Mouse (Mus musculus): Measurements from ENCODE around the gene Aprt.
"Not testable (repeated sequence)": the region's sequence is repeated elsewhere in the genome, so short reads cannot be mapped to it uniquely, and the experiment has no call there.

Gene Aprt

DNA sequence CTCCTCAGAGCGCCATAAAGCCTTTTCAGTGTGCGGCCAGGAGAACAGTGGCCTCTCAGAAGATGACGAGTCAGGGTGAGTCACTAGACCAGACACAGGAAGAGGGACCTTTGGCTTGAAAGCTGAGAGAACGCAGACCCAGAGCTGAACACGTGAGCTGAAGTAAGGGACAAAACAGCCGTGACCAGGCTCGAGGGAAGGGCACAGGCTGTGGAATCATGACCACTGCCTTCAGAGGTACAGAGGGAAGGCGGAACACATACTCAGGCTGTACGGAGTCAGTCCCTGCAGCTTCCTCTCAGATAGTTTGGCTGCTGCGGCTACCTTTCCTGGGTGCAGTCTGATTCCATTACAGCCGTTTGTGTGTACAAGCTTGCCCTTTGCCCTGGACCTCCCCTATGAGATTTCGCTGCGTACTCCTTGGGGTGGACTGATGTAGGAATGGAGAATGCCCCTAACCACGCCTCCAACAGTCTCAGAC lies 8.7 kb upstream of the Aprt start:
- no peak for DNase-seq

DNA sequence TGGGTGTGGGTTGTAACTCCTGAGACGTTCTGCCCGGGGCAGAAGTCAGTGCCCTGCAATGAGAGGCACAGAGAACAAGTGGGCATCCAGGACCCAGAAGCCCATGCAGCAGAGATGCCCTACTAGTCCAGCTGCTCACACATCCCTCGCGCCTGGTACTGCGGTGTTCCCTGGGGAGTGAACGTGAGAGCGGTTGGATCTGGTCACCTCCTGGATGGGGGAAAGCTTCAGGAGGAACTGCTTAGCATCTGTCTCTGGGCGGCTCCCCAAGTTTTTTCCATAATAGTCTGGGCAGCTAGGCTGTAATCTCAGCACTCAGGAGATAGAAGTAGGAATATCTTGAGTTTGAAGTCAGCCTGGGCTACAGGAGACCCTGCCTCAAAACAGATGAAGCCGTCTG lies 8.3 kb upstream of the Aprt start:
- no peak for DNase-seq

DNA sequence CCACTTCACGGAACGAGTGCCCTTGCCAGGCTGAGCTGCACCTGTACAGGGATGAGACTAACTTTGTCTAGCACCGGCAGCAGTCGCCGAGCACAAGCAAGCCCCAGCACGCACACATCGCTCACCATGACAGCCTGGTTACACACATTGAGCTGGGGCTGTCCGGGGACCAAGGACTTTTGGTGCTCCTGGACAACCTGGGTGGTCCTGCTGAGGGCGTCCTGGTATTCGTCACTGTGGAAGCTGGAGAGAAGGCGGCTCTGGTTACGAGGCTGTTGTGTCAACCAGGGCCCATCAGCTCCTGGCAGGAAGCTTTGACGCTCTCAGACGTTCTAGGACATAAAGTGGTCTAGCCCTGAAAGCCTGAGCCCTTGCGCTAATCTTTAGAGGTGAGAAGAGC lies 4.2 kb upstream of the Aprt start:
- DNase-seq = no peak

DNA sequence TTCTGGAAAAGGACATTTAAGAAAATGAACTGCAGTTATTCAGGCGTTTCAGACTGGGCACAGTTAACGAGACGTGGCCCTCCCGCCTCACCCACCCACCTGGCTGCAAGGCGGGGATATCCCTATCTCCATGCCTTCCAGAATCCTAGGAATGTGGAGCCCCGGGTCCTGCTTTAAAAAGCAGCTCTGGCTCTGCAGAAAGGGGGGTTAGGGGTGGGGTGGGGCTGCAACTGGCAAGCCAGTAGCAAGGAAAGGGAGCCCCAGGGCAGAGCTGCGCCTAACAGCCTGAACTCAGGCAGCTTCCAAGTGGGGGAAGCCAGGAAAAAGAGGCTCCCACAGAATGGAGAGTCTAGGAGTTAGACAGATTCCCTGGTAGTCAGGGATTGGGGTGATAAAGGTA lies 2.5 kb upstream of the Aprt start:
- no peak for DNase-seq

DNA sequence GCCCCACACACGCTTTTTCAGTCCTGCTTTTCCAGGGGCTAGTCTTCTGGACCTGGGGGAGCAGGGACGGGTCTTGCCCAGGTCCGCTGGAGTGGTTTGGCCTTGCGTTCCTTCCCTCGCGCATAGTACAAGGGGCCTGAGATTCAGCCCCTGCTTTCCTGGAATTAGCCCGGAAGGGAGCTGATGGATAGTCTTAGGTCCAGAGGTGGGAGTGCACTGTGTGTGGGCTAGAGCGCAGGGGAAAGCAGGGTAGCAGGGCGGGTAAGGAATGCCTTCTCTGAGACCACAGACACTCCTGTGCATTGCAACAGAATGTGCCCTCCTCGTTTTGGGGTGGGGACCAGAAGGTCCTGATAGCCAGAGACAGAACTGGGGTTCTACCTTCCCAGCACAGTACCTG lies 407 bp upstream of the Aprt start:
- DNase-seq = no peak

DNA sequence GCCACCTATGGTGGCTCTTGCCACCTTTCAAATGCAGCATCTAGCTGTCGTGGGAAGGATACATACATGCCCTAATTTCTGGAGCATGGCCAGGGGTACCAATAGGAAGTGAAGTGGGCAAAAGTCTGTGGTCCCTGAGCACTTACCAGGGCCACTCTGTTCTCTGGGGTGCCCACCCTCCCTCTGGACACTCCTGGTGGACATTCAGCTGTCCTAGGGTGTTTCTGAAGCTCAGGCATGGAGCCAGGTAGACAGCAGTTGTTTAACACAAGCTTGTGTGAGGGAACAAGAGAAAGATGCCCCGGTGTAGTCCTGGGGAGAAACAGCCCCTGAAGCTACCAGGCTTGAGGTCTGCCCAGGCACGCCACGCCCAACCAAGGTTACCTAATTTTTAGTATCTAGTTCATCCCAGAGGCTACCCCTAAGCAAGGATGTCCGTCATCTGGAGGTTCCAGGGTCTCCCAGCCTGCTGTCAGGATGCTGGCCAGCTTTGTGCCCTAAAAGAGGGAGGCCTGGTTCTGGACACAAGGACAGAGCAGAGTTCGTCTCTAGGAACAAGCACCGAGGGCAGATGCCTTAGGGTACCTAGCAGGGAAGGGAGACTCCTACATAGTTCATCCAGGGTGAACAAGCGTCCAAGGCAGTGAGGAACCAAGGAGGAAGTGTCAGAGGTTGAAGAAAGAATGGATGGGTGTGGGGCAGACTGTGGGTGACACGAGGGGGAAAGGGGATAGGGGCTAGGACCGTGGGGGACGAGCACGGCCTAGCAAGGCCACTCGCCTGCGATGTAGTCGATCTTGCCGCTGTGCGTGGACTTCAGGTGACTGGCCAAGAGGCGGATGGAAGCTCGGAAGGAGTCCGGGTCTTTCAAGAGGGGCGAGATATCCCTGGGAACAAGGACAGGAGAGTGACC lies 718 bp downstream of the Aprt start:
- no peak for DNase-seq

DNA sequence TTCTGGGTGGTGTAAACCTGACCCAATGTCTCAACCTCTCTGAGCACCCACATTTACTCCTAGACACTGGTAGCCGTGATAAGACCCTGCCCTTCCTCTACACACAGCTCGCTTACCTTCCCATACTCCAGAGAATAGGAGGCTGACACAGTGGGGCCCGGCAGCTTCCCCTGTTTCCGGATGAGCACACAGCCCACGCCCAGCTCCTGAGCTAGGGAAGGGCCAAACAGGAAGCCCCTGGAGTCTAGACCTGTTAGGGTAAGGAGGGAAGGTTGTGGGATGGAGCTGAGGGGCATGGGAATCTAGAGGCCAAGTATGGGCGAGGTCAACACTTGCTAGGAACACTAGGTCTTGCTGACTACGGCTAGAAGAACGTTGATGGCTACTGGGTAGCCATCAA lies 1.4 kb downstream of the Aprt start:
- DNase-seq = no peak

DNA sequence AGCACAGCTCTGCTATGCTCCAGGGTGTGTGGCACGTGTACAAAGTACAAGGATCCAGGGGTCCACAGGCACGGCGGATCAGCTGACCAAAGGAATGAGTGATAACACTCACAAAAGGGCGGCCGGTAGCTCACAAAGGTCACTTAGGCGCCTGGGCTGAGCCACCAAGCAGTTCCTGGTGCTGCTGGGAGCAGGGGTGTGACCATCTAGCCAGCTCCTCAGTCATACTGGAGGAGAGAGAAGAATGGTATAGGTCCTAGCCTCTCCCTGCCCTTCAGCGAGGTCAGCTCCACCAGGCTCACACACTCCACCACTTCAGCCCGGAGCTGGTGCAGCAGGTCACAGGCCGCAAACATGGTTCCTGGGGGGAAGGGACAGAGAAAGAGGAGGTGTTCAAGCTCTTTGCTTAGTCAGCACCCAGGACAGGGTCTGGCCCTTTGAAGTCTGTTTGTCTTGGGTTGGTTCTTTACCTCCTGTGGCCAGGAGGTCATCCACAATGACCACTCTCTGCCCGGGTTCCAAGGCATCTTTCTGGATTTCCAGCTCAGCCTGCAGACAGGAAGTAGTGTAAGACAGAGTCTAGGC lies 1.9 kb downstream of the Aprt start:
- peak in 1 of 2 experiments; percentile 50 for DNase-seq

DNA sequence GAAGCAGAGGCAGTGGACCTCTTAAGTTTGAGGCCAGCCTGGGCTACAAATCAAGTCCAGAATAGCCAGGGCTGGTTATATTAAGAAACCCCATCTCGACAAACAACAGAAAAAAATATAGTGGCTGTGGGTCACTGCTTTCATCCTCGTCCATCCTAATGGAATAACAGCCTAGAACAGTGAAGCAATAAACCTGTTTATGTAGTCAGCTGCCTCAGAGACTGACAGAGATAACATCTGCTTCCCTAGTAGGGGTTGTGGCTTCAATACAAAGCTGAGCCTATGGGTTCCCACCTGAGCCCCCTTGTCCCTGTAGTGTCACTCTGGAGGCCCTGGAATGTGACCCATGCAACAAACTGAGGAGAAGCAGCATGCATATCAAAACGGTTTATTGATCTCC lies 2.4 kb downstream of the Aprt start:
- DNase-seq = no peak

DNA sequence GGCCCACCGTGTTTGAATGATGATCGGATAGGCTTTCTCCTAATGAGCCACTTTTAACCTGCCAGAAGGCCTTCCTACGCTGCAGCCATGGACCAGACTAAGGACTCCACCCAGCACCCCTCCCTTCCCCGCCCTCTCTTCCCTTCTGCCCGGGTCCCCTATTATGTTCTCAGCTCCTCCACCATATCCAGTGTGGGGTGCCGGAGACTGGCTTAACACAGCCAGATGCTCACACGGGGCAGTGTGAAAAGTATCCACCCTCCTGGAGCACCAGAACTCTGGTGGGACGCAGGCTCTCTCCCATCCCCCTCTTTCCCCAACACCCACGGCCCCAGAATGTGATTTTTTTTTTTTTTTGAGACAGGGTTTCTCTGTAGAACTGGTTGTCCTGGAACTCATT lies 3.1 kb downstream of the Aprt start:
- DNase-seq = no peak

DNA sequence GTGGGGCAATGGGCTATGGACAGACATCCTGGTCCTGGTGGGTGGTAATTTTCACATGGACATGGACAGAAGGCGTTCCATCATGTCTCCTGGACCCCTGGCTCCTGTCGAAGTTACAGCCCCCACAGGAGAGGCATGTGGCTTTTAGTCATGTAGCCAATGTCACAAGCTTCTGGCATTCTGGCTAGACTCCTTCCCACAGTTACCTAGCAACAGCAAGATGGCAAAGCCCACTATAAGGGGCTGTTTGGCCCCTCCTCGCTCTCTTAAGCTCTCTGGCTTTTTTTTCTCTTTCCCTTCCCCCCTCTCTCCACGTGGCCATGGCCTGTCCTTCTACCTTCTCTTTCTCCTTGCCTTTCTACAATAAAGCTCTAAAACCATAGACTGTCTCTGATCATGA lies 3.5 kb downstream of the Aprt start:
- not testable (repeated sequence) for DNase-seq

DNA sequence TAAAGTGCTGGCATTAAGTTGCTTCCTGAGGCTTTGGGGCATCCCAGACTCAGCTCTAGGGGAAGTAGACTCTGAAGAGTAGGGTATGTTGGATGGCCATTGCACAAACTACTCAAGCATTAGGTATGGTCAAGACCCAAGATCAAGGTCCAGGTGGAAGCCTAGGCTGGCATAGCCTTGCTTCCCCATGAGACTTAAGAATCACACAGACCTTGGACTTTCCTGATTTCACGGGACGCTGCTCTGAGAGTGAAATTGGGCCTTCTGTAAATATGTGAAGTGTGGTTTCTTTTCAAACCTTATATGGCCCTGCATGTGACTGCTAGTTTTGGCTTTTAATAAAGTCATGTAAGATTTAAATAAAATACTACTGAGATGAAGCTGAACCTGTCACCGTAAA lies 4.0 kb downstream of the Aprt start:
- peak; percentile 60 to 72 for DNase-seq

DNA sequence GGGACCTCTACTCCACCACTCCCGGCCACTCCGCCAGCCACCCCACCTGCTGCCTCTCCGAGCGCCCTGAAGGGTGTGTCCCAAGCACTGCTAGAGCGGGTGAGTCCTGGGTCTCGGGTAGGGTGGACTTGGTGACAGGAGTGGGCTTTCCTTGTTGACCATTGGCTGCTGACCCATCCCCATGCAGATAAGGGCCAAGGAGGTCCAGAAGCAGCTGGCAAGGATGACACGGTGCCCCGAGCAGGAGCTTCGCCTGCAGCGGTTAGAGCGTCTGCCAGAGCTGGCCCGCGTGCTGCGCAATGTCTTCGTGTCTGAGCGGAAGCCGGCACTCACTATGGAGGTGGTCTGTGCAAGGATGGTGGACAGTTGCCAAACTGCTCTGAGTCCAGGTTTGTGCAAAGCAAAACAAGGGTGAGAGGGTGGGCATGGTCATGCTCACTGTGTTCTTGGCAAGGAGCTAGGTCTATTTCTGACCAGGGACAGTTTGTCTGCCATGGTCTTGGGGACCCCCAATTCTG lies 4.9 kb downstream of the Aprt start:
- DNase-seq = no peak

DNA sequence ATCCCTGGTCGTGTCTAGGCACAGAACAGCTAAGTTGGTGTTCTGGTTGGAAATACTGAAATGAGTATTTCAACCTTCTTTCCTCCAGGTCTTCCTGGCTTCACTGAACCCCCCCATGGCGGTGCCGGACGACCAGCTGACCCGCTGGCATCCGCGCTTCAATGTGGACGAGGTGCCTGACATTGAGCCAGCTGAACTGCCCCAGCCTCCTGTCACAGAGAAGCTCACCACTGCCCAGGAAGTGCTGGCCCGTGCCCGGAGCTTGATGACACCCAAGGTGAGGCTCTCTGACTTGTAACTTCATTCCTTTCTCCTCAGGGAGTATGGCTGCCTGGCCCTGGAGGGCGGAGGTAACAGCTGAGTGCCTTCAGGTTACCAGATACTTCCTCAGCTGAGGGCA lies 5.6 kb downstream of the Aprt start:
- no peak for DNase-seq

DNA sequence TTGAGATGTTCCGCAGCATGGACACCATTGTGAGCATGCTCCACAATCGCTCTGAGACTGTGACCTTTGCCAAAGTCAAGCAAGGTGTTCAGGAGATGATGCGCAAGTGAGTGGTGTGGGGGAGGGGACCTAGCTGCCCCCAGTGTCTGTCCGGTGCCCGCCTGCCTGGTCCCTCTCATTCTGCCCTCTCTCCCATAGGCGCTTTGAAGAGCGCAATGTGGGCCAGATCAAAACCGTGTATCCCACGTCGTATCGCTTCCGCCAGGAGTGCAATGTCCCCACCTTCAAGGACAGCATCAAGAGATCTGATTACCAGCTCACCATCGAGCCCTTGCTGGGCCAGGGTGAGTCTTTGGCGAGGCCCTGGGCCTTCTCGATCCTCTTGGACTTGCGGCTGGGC lies 6.7 kb downstream of the Aprt start:
- DNase-seq = no peak

DNA sequence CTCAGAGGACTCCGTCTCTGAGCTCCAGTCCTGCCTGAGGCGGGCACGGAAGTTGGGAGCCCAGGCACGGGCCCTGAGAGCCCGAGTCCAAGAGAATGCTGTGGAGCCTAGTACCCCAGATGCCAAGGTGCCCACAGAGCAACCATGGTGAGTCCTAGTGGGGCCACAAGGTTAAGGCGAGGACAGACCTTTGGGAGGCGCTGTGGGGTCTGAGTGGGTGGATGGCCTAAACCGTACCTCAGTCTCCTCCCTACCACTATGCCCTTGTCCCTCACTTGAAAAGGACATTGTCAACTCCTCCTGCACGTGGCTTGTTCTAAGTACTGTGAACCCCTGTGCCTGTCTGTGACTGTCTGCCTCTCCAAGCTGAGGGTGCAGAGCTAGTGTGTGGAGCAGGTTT lies 7.4 kb downstream of the Aprt start:
- no peak for DNase-seq

DNA sequence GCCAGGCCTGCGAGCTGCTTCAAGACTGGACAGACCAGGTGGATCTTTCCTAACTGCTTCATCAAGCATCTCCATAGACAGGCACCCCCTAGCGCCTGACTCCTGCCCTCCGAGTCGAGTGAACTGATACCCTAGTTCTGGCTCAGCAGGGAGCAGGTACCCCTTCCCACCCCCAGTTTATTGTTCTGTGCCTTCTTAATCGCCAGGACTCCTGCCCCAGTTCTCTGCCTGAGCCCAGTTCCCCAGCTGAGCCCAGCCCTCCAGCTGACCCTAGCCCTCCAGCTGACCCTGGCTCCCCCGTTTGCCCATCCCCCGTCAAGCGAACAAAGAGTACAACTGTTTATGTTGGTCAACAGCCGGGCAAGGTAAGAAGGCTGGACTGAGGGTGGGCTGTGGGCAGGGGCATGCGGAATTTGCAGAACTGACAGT lies 7.8 kb downstream of the Aprt start:
- DNase-seq = no peak

DNA sequence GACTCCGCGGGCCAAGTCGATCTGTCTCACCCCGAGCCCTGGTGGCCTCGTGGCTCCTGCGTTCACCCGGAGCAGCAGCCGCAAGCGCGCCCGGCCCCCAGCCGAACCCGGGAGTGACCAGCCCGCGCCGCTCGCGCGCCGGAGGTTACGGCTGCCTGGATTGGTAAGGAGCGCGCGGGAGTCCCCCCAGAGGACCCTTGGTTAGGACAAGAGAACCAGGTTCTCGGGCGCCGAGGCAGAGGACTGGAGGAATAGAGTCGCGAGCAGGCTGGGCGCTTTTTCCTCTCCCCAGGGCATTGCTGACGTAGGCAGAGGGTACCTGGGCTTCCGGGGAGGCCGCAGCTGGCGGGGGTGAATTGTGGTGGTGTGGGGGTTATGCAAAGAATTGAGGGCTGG lies 8.6 kb downstream of the Aprt start:
- no peak for DNase-seq

DNA sequence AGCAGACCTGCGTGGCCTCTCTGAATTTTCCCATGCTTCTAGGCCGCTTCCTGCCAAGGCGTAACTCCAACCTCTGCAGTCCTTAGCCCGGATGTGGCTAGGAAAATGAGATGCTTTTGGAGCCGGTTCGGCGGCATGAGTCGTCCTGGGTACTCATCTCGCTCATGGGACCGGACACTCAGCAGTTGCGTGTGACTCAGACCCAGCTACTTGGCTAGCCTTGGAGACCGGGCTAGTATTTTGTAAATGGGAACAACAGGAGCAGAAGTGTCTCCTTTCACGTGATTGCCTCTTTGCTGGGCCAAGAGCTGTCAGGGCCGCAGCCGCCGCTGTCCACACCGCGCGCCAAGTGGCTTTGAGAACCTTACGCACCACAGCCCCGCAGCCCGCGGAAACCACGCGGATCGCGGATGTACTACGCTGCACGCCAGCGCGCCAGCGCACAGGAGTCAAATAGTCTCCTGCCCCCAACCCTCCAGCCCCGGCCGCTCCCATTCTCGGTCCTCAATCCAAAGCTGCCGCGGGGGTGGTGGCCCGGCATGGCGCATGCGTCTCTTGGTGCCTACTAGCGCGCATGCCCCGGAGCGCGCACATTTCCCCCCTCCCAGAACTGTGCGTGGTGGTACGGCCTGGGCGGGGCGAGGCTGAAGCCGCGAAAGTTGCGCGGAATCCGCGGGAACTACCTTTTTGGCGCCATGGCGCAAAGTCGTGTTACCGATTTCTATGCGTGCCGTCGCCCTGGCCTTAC lies 9.2 kb downstream of the Aprt start, which contains the start of gene Cdt1:
TSS of gene Cdt1 (plus strand) at position 655 of the 748 bp plus-strand sequence.
- peak; percentile 91 to 95 for DNase-seq

DNA sequence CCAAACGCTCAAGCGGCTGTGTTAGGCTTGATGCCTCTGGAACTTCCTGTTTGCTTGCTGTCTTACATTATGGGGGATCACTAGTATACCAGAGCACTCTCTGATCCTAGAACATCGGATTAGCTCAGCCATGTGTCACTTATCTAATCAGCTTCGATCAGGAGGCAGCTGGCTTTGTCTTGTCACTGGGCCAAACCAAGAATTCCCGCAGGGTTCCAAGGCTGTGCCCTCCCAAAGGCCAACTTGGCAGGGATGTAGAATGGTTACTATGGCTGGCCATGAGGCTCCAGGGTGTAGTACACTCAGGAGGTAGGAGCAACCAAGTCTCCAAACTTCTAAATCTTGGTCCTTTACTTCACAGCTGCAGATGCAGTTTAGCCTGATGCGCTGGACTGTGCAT lies 9.9 kb downstream of the Aprt start:
- DNase-seq = no peak

DNA sequence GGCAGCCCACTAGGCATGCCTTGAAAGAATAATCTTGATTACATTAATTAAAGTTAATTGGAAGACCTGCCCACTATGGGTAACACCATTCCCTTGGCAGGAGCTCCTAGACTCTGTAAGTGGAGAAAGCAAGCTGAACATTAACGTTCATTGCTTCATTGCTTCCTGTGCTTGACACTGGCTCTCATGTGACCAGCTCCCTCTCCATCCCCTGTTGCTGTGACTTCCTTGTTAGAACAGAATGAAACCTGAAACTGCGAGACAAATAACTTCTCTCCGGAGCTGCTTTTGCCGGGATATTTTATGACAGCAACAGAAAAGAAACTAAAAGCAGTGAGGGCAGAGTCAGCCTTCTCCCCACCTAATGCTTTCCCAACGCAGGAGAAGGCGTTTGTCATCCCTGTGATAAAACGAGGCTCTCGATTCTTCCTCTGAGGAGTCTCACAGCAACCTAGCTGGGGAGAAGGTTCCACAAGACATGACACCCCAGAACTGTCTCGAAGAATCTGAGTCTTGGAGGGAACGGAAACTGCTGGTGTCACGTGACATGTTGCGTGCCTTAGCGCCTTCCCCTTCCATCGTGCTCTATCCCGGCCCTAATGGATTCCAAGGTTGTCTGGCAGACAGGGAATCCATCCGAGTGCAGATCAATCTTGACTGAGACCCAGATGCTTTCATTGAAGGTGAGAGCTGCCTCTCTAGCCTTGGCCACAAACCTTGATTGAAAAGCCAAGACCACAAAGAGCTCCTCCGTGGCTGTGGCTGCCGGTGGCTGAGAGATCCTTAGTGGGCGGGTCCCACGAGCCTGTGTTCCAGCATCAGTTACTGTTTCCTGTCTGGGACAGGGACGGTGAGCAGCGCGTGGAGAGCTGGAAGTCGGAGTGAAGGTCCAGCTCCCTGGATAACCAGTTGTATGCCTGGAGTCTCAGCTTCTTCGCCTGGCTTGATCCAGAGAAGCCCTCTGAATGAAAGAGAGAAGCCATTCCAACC lies 12.1 kb downstream of the Aprt start:
- no peak for DNase-seq

DNA sequence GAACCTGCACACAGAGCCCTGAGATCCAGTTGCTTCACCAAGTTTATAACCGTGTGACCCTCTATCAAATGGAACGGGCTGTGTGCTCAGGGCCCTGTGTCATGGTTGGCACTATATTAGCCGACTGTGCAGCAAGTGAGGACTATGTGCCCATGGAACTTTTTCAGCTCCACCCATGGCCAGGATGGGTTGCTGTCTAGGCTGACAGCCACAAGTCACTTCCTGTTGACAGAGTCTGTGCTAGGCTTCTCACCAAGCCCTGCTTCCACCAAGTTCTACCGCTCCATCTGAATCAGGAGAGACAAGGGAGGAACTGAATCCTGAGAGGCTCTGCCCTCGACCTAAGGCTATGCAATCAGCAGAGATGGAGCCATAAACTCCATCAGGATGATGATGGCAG lies 15.5 kb downstream of the Aprt start:
- no peak for DNase-seq

Data from kidney, adult 8-10 months (tissue).